Mouse (Mus musculus): ENCODE results near the gene Disc1.
A peak's percentile ranks its signal among the peaks of the same experiment; 100 is the strongest.

Gene Disc1

GRCm38 (mm10) chr8:125066913-125067595 is 13.1 kb downstream of the Disc1 start:
- peak; percentile 67 to 87 for DNase-seq (ENCODE audit: inconsistent age in 2 of 2, low spot score in 1 of 2)

- peak in 1 of 2 experiments; percentile 72 for DNase-seq (ENCODE audit: inconsistent age in 2 of 2, low spot score in 1 of 2)
These were observed 13.6 kb downstream of the Disc1 start for GRCm38 (mm10) chr8:125067596-125067960.

GRCm38 (mm10) chr8:125068146-125068905 is 14.3 kb downstream of the Disc1 start:
- DNase-seq (ENCODE audit: inconsistent age in 2 of 2, low spot score in 1 of 2) = peak in 1 of 2 experiments; percentile 28

GRCm38 (mm10) chr8:125069304-125069703 is 15.3 kb downstream of the Disc1 start:
- peak in 1 of 2 experiments; percentile 26 for DNase-seq (ENCODE audit: inconsistent age in 2 of 2, low spot score in 1 of 2)

- DNase-seq (ENCODE audit: inconsistent age in 2 of 2, low spot score in 1 of 2) = peak in 1 of 2 experiments; percentile 68
These were observed 15.7 kb downstream of the Disc1 start for GRCm38 (mm10) chr8:125069733-125070132.

- DNase-seq (ENCODE audit: inconsistent age in 2 of 2, low spot score in 1 of 2) = peak; percentile 73 to 87
These were observed 20.1 kb downstream of the Disc1 start for GRCm38 (mm10) chr8:125074141-125074540.

GRCm38 (mm10) chr8:125074581-125074980 is 20.6 kb downstream of the Disc1 start:
- peak; percentile 48 to 80 for DNase-seq (ENCODE audit: inconsistent age in 2 of 2, low spot score in 1 of 2)

- DNase-seq (ENCODE audit: inconsistent age in 2 of 2, low spot score in 1 of 2) = no peak
These were observed 21.4 kb downstream of the Disc1 start for GRCm38 (mm10) chr8:125075389-125075788.

GRCm38 (mm10) chr8:125077326-125077725 is 23.3 kb downstream of the Disc1 start:
- DNase-seq (ENCODE audit: inconsistent age in 2 of 2, low spot score in 1 of 2) = no peak

- DNase-seq (ENCODE audit: inconsistent age in 2 of 2, low spot score in 1 of 2) = peak; percentile 71 to 89
These were observed 24.9 kb downstream of the Disc1 start for GRCm38 (mm10) chr8:125078771-125079384.

- DNase-seq (ENCODE audit: inconsistent age in 2 of 2, low spot score in 1 of 2) = no peak
These were observed 26.7 kb downstream of the Disc1 start for GRCm38 (mm10) chr8:125080388-125081344.

- DNase-seq (ENCODE audit: inconsistent age in 2 of 2, low spot score in 1 of 2) = peak; percentile 76 to 92
These were observed 29.8 kb downstream of the Disc1 start for GRCm38 (mm10) chr8:125083746-125084145.

- no peak for DNase-seq (ENCODE audit: inconsistent age in 2 of 2, low spot score in 1 of 2)
These were observed 30.5 kb downstream of the Disc1 start for GRCm38 (mm10) chr8:125084523-125084922.

GRCm38 (mm10) chr8:125090889-125091740 is 37.1 kb downstream of the Disc1 start:
- peak; percentile 37 to 62 for DNase-seq (ENCODE audit: inconsistent age in 2 of 2, low spot score in 1 of 2)

GRCm38 (mm10) chr8:125097140-125097539 is 43.1 kb downstream of the Disc1 start:
- no peak for DNase-seq (ENCODE audit: inconsistent age in 2 of 2, low spot score in 1 of 2)

- DNase-seq (ENCODE audit: inconsistent age in 2 of 2, low spot score in 1 of 2) = peak; percentile 45 to 89
These were observed 44.1 kb downstream of the Disc1 start for GRCm38 (mm10) chr8:125098050-125098449.

- DNase-seq (ENCODE audit: inconsistent age in 2 of 2, low spot score in 1 of 2) = peak; percentile 58 to 83
These were observed 48.3 kb downstream of the Disc1 start for GRCm38 (mm10) chr8:125102303-125102702.

- no peak for DNase-seq (ENCODE audit: inconsistent age in 2 of 2, low spot score in 1 of 2)
These were observed 59.2 kb downstream of the Disc1 start for GRCm38 (mm10) chr8:125113171-125113570.

GRCm38 (mm10) chr8:125113831-125114230 is 59.8 kb downstream of the Disc1 start:
- no peak for DNase-seq (ENCODE audit: inconsistent age in 2 of 2, low spot score in 1 of 2)

- DNase-seq (ENCODE audit: inconsistent age in 2 of 2, low spot score in 1 of 2) = no peak
These were observed 61.3 kb downstream of the Disc1 start for GRCm38 (mm10) chr8:125115321-125115720.
